Mouse (Mus musculus) intestine, embryonic 14.5 days (tissue): ENCODE measurements around the gene Mcm3ap. TPM values are rescaled to one million over a fixed set of nuclear protein-coding genes. Genes with fewer than 3 reads are reported as not detected.

Experiments
- ATAC-seq: fragments of 200-750 bp; cut with Nextera tagmentation; replicated peaks from 2 replicates; pipeline ENCODE4 v1.8.0; 2017; ENCODE audit warnings: low read depth, moderate number of reproducible peaks, moderate TSS enrichment, moderate library complexity; ENCODE audit not compliant: low FRiP score, low TSS enrichment
- DNase-seq: peaks from one replicate; pipeline ENCODE4 v3.0.0-alpha.2; 2018; ENCODE audit warnings: low spot score
- H3K27ac ChIP-seq: fragments of 300-500 bp; sonication (generic); 2 replicates; pipeline ENCODE4 v1.5.1; 2014; ENCODE audit warnings: low read depth, mild to moderate bottlenecking, control low read depth
- H3K27me3 ChIP-seq: fragments of 300-500 bp; sonication (generic); replicated peaks from 2 replicates; pipeline ENCODE4 v1.6.1; 2014; ENCODE audit warnings: low read length, control low read depth; ENCODE audit not compliant: control insufficient read depth, insufficient read depth
- H3K36me3 ChIP-seq: fragments of 300-500 bp; sonication (generic); 2 replicates; pipeline ENCODE4 v1.6.1; 2014; ENCODE audit warnings: low read length, control low read depth; ENCODE audit not compliant: control insufficient read depth, insufficient read depth
- H3K4me1 ChIP-seq: fragments of 300-500 bp; sonication (generic); replicated peaks from 2 replicates; pipeline ENCODE4 v1.6.1; 2014; ENCODE audit warnings: low read length, control low read depth, mixed read lengths; ENCODE audit not compliant: control insufficient read depth, insufficient read depth
- H3K4me2 ChIP-seq: fragments of 300-500 bp; sonication (generic); 2 replicates; pipeline ENCODE4 v1.6.1; 2014; ENCODE audit warnings: low read length
- H3K4me3 ChIP-seq: fragments of 300-500 bp; sonication (generic); 2 replicates; pipeline ENCODE4 v1.5.1; 2014; ENCODE audit warnings: low read depth, low read length, control low read depth, mixed read lengths
- H3K9ac ChIP-seq: fragments of 300-500 bp; sonication (generic); 2 replicates; pipeline ENCODE4 v1.6.1; 2014; ENCODE audit warnings: mild to moderate bottlenecking, low read length
- H3K9me3 ChIP-seq: fragments of 300-500 bp; sonication (generic); 2 replicates; pipeline ENCODE4 v1.6.1; 2016; ENCODE audit warnings: low read length, control low read depth; ENCODE audit not compliant: control insufficient read depth
- WGBS: fragments of 180-500 bp; shearing (Covaris S2); extraction: QIAGEN DNeasy Blood & Tissue Kit; methylation state at CpG from one replicate; pipeline ENCODE4 v1.1.7; 2014; 5-methylcytosine and 5-hydroxymethylcytosine counted together
- polyA plus RNA-seq: library from polyadenylated mRNA; unstranded; fragments of >200 nt; fragmentation: Nextera tagmentation; extraction: Ambion mirVana; gene quantifications from 2 replicates; pipeline ENCODE4 v1.2.1, GENCODE M21; 2014

The Mcm3ap gene
- polyA plus RNA-seq, 1 experiment from 2014 or later = 56.2 TPM

DNA sequence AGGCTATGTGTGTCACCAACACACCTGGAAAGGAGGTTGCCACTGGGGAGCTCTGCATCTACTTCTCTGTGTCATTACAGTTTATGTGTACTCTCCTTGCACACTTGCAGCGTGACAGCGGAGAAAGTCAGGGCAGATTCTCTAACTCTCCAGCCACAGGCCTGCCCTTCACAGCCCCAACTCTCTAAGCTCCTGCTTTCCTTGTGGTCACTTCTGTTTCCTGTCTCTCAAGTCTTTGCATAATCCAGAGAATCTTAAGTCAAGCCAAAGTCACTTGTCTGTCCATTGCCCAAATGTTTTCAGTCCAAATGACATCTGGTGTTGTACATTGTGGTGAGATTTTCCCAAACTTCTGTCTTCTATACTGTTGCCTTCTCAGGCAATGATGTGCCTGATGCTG, 17.6 kb downstream of the Mcm3ap start:
- ATAC-seq (no peak), DNase-seq (no peak)
- H3K36me3 ChIP-seq = peaks cover 97% of the 10 kb centered on the region
- H3K4me2 ChIP-seq = no peak overlapping the region
- H3K4me3 ChIP-seq = no peak overlapping the region
- no peak overlapping the region for H3K27ac ChIP-seq
- no peaks in the 10 kb centered on the region for H3K9me3 ChIP-seq
- WGBS = 90% methylated on average over 2 of the region's 2 CpGs
- H3K9ac ChIP-seq = no peak overlapping the region
- no peaks in the 10 kb centered on the region for H3K4me1 ChIP-seq
- H3K27me3 ChIP-seq = no peaks in the 10 kb centered on the region

DNA sequence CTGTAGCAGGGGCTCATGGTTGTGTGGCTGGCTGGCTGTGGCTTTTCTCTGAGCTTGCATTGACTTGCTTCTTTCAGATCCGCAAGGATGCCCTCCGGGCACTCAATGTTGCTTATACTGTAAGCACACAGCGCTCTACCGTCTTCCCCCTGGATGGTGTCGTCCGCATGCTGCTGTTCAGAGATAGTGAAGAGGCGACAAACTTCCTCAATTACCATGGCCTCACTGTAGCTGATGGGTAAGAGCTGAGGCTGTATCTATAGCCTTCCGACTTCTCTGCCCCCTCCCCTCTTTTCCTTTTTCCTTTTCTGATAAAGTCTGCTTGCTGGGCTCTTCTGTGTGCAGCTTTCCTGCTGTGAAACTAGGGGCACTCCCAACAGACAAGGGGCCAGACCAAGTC, 19.5 kb downstream of the Mcm3ap start:
- ATAC-seq (no peak), DNase-seq (no peak)
- no peak overlapping the region for H3K9ac ChIP-seq
- no peak overlapping the region for H3K27ac ChIP-seq
- H3K36me3 ChIP-seq = peaks cover 93% of the 10 kb centered on the region
- H3K9me3 ChIP-seq = no peaks in the 10 kb centered on the region
- no peak overlapping the region for H3K4me2 ChIP-seq
- no peaks in the 10 kb centered on the region for H3K4me1 ChIP-seq
- no peak overlapping the region for H3K4me3 ChIP-seq
- no peaks in the 10 kb centered on the region for H3K27me3 ChIP-seq
- WGBS = 95% methylated on average over 8 of the region's 8 CpGs

DNA sequence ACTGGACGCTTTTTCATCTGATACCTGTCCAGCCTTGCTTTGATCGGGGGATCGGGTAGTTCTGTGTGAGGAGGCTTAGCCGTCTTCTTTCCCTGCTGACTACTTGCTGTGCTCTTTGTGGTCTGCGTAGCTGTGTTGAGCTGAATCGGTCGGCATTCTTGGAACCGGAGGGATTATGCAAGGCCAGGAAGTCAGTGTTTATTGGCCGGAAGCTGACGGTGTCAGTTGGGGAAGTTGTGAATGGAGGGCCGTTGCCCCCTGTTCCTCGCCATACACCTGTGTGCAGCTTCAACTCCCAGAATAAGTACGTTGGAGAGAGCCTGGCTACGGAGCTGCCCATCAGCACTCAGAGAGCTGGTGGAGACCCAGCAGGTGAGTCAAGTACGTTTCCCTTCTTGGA, 20.5 kb downstream of the Mcm3ap start:
- DNase-seq = no peak
- no peak overlapping the region for H3K4me2 ChIP-seq
- H3K36me3 ChIP-seq = peaks cover 93% of the 10 kb centered on the region
- WGBS = 89% methylated on average over 15 of the region's 15 CpGs
- no peaks in the 10 kb centered on the region for H3K27me3 ChIP-seq
- H3K27ac ChIP-seq = no peak overlapping the region
- no peak overlapping the region for H3K9ac ChIP-seq
- no peaks in the 10 kb centered on the region for H3K4me1 ChIP-seq
- ATAC-seq = no peak
- no peaks in the 10 kb centered on the region for H3K9me3 ChIP-seq
- H3K4me3 ChIP-seq = no peak overlapping the region

DNA sequence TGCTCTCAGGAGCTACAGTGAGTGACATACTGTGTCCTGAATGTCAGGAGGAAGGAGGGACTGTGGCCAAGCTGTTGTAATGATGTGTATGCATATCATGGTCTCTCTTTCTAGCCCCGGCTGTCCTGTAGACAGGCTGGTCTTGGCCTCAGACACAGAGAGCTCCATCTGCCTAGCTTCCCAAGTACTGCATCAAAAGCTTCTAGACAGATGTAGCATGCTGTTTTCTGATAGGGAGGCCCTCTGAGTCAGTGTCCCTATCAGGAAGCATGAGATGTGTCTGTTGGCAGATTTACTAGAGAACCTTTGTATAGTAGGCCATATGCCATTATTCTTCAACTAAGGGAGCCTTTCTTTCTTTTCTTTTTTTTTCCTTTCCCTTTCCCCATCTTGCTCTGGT, 24.8 kb downstream of the Mcm3ap start:
- Histone ChIP-seq H3K9me3 (no peaks in the 10 kb centered on the region), H3K27ac (no peak overlapping the region), H3K36me3 (peaks cover 88% of the 10 kb centered on the region), H3K4me1 (no peaks in the 10 kb centered on the region), H3K9ac (no peak overlapping the region), H3K27me3 (no peaks in the 10 kb centered on the region), H3K4me2 (no peak overlapping the region), H3K4me3 (no peak overlapping the region)
- ATAC-seq (no peak), DNase-seq (no peak)
- 64% methylated on average over 1 of the region's 1 CpGs for WGBS

DNA sequence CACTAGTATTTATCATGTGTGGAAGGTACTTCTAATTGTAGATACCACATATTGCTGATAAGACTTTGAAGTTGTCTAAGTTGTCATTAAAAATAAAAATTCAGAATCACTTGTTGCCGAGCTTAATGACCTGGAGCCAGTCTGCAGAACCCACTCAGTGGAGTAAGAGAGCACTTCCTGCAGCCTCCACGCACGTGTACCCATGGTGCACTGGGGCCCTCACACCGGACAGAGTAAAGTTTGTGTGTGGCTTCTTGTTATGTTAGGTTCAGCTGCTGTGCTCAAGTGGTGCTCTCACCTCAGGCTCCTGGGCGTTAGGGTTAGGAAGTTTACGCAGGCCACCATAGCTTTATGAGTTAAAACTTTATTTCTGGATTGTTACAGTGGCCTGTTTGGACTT, 26.8 kb downstream of the Mcm3ap start:
- 92% methylated on average over 6 of the region's 6 CpGs for WGBS
- ATAC-seq (no peak), DNase-seq (no peak)
- Histone ChIP-seq H3K27me3 (no peaks in the 10 kb centered on the region), H3K9me3 (no peaks in the 10 kb centered on the region), H3K4me3 (no peak overlapping the region), H3K36me3 (peaks cover 88% of the 10 kb centered on the region), H3K27ac (no peak overlapping the region), H3K4me1 (no peaks in the 10 kb centered on the region), H3K9ac (no peak overlapping the region), H3K4me2 (no peak overlapping the region)

DNA sequence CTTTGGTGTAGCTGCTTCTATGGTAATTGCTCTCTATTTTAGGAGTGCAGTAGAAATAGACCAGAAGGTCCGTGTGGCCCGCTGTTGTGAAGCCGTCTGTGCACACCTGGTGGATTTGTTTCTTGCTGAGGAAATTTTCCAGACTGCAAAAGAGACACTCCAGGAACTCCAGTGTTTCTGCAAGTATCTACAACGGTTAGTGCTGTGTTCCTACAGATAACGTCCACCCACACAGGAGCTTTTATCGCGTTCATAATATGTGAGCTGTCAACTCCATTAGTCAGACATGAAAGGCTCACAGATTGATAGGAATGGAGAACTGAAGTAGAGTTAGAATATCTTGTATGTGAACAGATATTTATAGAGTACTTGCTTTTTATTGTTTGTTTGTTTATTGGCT, 27.6 kb downstream of the Mcm3ap start:
- WGBS = 90% methylated on average over 7 of the region's 7 CpGs

DNA sequence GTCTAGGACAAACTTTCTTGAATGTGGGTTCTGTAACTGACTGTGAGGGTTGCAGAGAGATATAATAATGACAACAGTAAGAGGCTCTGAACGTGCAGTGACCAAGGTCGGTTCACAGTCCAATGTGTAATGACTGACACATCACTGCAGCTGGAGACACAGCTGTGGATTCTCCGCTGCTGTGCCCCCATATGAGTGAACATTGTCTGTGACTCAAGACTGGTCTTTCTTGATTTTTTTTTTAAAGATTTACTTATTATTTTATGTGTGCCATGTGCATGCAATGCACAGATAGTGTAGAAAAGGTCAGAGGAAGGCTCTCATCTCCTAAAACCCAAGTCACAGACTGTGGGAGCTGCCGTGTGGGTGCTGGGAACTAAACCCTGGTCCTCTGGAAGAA, 28.8 kb downstream of the Mcm3ap start:
- ATAC-seq = no peak
- H3K4me2 ChIP-seq = no peak overlapping the region
- DNase-seq = no peak
- no peak overlapping the region for H3K27ac ChIP-seq
- H3K36me3 ChIP-seq = peaks cover 93% of the 10 kb centered on the region
- H3K4me3 ChIP-seq = no peak overlapping the region
- WGBS = 95% methylated on average over 4 of the region's 4 CpGs
- H3K27me3 ChIP-seq = no peaks in the 10 kb centered on the region
- H3K9ac ChIP-seq = no peak overlapping the region
- no peaks in the 10 kb centered on the region for H3K9me3 ChIP-seq
- H3K4me1 ChIP-seq = no peaks in the 10 kb centered on the region

More for the DNA sequence above, 27.6 kb downstream of the Mcm3ap start:
- Histone ChIP-seq H3K4me2 (no peak overlapping the region), H3K27ac (no peak overlapping the region), H3K9me3 (no peaks in the 10 kb centered on the region), H3K36me3 (peaks cover 88% of the 10 kb centered on the region), H3K27me3 (no peaks in the 10 kb centered on the region), H3K4me3 (no peak overlapping the region), H3K4me1 (no peaks in the 10 kb centered on the region), H3K9ac (no peak overlapping the region)
- DNase-seq (no peak), ATAC-seq (no peak)

DNA sequence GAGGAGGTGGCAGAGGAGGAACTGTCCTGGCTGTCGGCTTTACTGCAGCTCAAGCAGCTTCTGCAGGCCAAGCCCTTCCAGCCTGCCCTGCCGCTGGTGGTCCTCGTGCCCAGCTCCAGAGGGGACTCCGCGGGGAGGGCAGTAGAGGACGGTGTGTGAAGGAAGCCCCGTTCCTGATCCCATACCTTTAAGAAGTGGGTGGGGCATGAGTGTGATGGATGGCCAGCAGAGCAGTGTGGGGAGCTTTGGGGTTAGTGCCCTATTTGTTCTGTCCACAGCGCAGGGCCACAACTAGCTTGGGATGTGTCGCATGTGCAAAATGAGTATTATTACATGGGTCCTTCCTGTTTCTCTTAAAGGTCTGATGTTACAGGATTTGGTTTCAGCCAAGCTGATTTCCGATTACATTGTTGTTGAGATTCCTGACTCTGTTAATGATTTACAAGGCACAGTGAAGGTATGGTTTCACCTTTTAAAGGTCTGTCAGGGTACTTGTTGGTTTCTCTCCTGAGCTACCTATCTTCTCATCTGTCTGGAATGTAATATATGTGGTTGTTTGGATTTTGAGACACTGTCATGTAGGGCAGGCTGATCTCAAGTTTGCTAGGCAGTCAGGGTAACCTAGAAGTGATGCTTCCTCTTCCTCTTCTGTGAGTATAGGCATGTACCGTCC, 35.7 kb downstream of the Mcm3ap start:
- no peaks in the 10 kb centered on the region for H3K4me1 ChIP-seq
- no peaks in the 10 kb centered on the region for H3K9me3 ChIP-seq
- DNase-seq (no peak), ATAC-seq (0 out of 2 replicates have a peak, but pooled peaks have one; percentile 60)
- no peak overlapping the region for H3K27ac ChIP-seq
- no peak overlapping the region for H3K4me2 ChIP-seq
- H3K36me3 ChIP-seq = peaks cover 89% of the 10 kb centered on the region
- 77% methylated on average over 11 of the region's 11 CpGs for WGBS
- H3K27me3 ChIP-seq = no peaks in the 10 kb centered on the region
- no peak overlapping the region for H3K4me3 ChIP-seq
- H3K9ac ChIP-seq = no peak overlapping the region

DNA sequence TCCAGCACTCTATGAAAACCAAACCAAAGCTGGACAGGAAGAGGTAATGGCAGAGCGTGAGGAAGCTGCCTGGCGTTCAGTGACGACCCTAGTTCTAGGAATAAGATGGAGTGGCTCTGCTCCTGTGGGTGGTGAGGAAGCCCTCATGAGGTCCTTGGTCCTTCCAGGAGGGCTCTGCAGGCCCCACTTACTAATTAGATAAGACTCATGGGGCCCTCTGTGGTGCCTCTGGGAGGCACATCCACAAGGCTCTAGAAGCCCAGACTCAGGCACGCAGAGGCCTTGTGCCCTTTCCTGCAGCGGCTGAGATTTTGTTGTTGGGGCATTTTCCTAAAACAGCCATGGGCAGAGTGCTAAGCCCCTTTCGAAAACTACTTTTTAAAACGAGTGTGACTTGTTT, 37.1 kb downstream of the Mcm3ap start:
- Histone ChIP-seq H3K4me3 (no peak overlapping the region), H3K36me3 (peaks cover 84% of the 10 kb centered on the region), H3K4me2 (no peak overlapping the region), H3K4me1 (no peaks in the 10 kb centered on the region), H3K27me3 (no peaks in the 10 kb centered on the region), H3K27ac (no peak overlapping the region), H3K9ac (no peak overlapping the region), H3K9me3 (no peaks in the 10 kb centered on the region)
- 90% methylated on average over 7 of the region's 7 CpGs for WGBS
- DNase-seq (no peak), ATAC-seq (no peak)
